Mouse (Mus musculus) c-Kit-positive CD71-positive TER-119-positive erythroid progenitor cells, embryonic 14.5 days (primary cell): Measurements from ENCODE around the gene Spata32.

ENCODE experiments used
- DNase-seq: peaks from one replicate; pipeline ENCODE4 v3.0.0-alpha.2; 2013; ENCODE audit warnings: low spot score

The Spata32 gene

DNA sequence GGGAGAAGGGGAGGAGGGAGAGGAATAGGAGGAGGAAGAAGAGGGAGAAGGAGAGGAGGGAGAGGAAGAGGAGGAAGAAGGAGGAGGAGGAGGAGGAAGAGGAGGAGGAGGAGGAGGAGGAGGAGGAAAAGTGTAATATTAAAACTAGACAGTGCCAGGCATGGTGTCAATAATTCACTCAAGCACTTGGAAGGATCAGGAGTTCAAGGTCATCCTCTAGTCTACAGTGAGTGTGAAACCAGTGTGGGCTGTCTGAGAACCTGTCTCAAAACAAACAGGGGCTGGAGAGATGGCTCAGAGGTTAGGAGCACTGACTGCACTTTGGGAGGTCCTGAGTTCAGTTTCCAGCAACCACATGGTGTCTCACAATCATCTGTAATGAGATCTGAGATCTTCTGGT is 15.9 kb downstream of the Spata32 start:
- no peak for DNase-seq

DNA sequence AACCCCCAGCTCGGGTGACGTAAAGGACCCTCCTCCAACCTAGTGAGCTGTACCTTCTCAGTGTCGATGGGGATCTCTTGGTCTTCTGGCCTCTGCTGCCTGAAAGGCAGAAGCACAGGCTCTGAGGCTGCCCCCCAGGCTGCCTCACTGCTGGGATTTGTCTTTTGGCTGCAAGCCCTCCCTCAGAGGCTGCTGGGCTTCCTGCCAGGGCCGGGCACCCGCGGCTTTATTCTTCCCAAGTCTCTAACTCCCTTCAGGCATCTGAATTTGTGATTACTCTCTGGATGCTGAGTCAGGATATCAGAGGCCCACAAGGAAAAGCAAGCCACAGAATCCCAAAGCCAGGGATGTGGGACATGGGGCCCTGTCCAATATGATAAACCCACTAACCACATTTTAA is 16.6 kb downstream of the Spata32 start:
- no peak for DNase-seq

DNA sequence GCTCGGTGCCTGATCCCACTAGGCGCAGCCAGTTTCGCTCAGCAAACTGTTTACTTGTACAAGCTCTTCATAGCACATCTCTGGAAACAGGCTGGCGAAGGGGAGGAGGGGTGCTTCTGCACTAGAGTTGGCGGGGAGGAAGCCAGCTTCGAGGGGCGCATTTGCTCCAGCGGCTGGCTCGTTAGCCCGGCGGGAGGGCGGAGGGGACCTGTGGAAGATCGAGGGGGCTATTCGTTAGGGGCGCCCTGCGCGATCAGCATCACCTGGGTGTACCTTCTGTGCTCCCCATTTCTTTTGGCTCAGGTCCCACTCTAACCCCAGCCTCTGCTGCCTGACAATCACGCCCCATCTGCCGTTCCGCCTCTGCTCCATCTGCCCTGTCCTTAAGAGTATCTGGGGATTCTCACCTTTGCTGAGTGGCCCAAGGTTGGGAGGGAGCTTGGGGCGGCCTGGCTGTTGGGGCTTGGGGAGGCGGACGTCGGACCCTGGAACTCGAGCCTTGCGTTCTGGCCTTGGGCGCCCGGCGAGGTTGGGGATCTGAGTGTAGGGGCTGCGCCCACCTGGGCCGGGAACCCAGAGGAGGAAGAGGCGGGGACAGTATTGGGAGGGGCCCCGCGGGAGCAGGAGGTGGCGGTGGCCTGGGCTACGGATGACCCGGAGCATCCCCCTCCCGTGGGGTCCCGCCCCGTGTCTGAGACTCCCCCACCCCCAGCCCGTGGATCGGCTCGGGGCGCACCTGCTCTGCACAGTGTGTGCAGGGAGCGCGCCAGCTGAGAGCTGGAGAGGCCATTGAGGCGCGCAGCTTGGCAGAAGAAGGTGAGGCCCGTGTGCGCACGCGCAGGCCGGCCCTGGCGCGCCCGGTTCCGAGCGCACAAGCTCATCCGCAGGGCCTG is 19.1 kb downstream of the Spata32 start:
- no peak for DNase-seq

DNA sequence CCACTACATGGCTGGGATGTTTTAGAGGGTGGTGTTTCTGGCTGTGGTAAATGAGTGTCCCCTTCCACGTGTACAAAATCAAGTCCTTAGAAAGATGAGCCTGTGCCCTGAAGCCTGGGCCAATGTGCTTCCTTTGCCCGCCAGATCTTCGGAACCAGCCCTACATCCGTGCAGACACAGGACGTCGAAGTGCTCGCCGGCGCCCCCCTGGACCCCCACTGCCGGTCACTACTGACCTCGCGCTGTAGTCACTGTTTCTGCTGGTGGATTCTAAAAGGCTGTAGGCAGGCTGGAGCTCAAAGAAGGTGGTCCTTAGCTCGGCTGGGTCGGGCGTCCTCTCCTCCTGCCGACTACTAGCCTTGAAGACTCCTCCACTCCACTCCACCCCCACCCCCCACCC is 19.9 kb downstream of the Spata32 start:
- DNase-seq = no peak

DNA sequence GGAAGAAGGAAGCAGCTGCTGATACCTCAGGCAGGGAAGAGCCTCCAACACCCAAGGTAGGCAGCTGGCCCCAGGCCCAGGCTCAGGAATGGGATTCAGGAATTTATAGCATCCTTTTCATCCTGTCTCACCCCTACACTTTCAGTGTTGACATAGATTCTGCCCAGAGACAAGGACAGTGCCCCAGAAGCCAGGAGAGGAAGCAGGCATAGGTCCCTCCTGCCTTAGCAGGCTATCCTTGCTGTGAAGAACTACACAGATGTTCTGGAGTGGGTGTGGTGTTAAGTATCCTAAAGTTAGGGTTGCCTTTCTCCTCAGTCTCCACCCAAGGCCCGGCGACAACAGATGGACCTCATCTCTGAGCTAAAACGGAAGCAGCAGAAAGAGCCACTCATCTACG is 20.9 kb downstream of the Spata32 start:
- no peak for DNase-seq

DNA sequence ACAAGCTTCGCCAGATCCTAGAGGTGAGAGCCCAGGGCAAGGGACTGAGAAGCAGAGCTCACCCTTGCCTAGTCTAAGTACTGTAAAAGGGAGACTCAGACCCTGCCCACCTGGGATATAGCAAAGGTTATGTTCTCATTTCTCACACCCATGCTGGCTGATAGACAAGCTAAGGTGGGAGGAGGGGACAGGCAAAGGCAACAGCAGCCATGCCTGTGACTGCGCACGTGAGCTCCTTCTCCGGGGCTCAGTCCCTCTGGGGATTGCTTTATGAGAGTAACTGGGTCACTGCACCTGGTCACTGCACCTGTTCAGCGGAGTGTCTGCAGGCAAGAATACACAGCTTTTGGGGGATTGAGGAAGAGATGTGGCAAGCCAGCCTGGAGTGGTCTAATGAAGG is 22.6 kb downstream of the Spata32 start:
- DNase-seq = no peak

DNA sequence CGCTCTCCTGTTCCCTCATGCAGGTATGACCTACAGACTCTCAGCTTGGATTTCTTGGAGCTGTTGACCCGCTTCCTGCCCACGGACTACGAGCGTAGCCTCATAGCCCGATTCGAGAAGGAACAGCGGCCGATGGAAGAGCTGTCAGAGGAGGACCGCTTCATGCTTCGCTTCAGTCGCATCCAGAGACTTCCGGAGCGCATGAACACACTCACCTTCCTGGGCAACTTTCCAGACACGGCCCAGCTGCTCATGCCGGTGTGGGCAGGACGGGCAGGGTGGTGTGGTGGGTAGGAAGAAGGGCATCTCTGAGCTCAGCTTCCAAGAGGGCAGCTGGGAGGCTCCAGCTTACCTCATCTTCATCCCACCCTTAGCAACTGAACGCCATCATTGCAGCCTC is 23.0 kb downstream of the Spata32 start:
- DNase-seq = no peak

DNA sequence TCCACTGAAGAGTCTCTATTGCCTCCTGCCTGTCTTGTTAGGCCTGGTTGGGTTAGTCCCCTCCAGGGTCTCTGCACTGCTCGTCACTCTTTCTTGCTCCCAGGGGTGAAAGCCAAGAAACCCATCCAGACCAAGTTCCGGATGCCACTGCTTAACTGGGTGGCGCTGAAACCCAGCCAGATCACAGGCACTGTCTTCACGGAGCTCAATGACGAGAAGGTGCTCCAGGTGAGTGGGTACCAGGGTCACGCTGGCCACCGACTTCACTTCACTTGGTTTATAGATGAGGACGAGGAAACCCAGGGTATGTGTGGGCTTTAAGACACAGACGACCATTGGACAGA is 24.4 kb downstream of the Spata32 start:
- no peak for DNase-seq

DNA sequence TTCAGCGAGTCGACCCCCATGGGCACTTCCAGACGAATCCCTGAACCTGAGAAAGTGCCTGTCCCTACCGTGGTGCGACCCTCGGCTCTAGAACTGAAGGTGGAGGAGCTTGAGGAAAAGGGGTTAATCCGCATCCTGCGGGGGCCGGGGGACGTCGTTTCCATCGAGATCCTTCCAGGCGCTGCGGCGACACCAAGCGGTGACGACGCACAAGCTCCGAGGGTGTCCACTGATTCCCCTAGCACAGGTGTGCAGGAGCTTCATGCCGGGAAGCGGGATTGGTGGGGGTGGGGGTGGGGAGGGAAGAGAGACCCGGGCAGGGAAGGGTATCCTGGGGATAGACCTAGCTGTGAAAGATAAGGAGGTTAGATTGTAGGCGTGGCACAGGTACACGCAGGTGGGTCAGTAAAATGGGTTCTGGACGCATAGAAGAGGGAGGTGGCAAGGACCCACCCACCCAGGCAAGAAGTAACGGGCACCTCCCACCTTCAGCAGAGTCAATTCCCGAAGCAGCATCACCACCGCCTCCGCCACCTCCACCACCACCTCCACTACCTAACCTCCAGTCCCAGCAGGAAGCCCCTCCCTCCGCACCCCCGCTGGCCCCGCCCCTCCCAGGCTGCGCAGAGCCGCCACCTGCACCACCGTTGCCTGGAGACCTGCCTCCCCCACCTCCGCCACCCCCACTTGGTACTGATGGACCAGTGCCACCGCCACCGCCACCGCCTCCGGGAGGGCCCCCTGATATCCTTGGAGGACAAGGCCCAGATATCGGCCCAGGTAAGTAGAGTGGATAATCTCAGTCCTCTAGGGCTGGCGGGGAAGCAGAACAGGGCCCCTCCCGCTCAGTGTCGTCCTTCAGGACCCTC is 25.0 kb downstream of the Spata32 start:
- DNase-seq = no peak

DNA sequence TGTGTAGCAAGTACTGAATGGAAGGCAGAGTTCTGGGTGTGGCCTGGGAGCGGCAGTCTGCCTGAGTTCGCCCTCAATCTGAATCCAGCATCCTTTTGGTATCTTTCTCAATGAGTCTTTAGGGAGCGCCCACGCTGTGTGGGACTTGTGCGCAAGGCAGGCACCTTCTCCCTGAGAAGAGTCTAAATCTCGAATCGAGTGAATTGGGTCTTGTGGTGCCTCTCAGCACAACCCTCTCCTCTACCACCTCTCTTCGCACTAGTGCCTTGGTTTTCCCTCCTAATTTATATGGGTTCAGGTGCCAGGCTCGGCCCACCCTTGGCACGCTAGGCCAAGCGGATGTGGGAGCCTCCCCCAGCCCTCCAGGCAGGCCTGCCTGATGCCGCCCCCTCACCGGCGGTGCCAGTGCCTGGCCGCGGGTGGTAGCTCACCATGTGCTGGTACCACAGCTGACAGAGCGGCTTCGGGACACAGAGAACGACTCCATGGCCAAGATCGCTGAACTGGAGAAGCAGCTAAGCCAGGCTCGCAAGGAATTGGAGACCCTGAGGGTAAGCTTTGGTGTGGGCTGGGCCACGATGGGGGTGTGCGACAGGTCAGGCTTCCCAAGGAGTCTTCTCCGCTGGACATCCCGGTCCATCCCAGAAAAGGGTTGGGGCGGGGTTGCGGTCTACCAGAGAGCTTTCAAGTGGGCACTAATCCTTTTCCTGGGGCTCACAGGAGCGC is 25.8 kb downstream of the Spata32 start:
- DNase-seq = no peak

DNA sequence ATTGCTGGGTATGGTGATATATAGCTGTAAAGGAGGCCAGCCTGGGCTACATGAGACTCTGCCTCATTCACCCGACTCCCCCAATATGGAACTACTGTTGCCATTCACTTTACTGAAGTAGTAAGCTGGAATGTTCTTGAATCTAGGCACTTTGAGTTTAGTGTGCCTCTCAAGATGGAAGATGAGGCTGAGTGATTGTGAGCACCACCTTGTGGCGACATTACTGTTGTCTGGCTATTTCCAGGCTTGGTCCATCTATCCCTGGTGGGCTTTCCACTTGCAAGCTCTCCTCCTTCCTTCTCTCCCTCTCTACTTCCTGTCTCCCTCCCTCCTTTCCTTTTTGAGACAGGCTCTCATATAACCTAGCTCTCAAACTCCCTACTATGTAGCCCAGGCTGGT is 33.3 kb downstream of the Spata32 start:
- DNase-seq = peak; percentile 23

DNA sequence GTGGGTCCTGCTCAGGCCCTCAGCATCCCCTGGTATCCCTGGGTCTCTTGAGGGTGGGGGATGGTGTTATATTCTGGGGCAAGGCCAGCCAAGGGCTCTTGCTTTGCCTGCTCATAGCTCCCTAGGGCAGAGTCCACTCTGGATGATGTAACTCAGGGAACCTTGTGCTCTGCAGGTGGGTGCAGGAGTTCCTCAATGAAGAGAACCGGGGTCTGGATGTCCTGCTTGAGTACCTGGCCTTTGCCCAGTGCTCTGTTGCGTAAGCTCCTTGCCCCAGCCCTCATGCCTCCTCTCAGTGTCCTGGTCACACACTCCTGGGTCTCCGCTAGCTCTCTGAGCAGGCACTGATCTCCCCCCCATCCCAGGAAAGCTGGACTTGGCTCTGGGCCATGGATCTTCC is 36.3 kb downstream of the Spata32 start:
- DNase-seq = no peak

DNA sequence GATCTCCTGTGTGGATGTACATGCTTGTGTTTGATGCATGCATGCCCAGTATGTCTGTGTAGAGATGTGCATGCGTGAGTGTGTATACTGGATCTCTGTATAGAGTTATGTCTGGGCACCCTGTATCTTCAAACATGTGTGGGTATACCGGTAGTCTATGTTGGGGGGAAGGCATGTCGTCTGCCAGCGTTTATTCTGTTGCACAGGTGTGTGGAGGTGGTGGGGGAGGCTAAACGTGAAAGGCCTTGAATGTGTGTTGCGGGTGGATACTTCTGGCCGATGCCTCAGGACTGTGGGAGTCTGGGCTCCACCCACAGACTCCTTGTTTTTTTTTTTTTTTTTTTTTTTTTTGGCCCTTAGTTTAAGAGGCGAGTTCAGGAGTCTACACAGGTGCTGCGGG is 36.9 kb downstream of the Spata32 start:
- no peak for DNase-seq

DNA sequence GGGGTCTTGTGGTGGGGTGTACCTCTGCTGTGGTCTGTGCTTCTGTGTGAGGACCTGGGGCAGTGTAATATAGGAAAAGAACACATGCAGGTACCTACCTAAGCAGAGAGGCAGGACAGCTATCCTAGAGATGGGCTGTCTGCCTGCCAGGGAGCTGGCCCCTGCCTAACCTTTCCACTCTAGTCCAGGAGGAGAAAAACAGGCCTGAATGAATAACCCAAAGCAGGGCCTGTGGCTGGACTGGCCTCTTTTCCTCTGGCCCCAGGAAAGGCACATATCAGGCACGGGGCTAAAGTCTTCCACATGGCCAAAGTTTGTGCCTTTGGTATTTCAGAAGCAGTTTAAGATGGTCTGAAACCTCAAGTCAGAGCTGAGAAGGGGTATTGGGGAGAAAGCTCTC is 37.8 kb downstream of the Spata32 start:
- no peak for DNase-seq

DNA sequence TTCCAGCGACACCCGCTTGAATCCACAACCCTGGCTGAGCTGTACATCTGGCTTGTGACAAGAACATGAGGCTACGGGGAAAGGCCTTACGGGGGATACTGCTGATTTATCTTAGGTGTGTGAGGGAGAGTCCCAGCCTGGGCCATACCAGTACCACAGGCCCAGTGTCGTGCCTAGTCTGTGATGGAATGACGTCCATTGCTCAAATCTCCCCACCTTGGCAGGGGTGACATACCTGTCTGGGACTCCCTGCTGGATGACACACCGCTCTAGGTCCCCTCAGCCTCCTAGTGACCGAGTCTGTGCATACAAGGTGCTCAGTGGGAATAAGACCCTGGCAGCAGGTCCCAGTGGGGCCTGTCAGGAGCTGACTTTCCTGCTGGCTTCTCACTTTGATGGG is 39.5 kb downstream of the Spata32 start:
- no peak for DNase-seq

DNA sequence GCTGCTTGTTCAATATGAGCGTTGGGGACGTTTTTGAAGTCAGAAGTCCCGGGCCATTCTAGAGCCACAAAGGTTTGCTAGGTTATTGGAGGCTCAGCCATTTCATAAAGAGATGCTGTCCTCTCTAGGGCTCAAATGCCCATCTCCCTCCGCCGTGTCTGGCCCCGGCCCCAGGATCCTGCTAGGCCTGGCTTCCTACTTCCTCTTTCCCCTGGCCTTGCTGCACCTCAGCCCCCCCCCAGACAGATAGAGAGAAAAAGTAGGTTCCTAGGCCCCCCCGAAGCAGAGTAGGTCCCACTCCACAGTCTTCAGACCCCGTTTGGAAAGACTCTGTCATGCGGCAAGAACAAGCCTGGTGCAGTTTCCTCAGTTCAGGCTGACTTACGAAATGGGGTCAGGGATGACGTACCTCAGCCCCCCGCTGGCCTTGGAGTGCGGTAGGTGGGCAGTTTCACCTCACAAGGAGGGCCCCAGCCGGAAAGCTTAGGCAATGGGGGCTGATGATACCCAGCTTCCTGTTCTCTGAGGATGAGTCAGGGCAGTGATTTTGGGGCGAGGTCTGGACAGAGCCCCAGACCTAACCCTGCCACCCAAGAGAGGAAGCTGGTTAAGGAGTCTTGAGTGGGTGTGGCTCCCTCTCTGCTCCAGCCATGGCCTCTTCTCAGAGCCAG is 40.3 kb downstream of the Spata32 start:
- no peak for DNase-seq

DNA sequence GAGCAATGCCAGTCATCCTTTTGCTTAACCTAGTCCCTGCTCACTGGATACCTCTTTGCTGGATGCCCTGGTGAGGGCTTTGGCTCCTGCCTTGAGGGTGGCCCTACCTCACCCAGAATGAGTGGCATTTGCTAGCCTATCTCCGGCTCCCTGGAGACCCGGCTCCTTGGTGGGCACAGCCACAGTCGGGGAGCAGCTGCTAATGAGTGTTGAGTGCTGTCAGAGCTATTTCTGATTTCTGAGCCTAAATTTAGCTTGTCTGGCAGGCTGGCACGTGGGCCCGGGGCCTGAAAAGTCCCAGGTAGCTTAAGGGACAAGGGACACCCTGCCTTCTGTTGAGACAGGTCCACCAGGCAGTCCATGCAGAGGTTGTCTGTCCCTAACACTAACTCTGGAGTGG is 41.0 kb downstream of the Spata32 start:
- no peak for DNase-seq

DNA sequence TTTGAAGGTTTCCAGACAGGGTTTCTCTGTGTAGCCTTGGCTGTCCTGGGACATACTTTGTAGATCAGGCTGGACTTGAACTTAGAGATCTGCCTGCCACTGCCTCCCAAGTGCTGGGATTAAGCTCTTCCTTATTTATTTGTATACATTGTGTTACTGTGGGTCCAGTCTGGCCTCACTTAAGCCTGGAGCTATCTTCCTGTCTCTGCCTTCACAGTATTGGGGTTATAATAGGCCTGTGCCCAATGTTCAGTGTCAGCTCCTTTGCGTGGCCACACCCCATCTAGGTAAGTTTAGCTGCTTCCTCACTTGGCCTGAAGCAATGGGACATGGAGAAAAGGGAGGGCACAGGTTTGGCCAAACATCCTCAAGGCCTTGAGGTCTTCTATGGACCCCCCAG is 41.7 kb downstream of the Spata32 start:
- no peak for DNase-seq

DNA sequence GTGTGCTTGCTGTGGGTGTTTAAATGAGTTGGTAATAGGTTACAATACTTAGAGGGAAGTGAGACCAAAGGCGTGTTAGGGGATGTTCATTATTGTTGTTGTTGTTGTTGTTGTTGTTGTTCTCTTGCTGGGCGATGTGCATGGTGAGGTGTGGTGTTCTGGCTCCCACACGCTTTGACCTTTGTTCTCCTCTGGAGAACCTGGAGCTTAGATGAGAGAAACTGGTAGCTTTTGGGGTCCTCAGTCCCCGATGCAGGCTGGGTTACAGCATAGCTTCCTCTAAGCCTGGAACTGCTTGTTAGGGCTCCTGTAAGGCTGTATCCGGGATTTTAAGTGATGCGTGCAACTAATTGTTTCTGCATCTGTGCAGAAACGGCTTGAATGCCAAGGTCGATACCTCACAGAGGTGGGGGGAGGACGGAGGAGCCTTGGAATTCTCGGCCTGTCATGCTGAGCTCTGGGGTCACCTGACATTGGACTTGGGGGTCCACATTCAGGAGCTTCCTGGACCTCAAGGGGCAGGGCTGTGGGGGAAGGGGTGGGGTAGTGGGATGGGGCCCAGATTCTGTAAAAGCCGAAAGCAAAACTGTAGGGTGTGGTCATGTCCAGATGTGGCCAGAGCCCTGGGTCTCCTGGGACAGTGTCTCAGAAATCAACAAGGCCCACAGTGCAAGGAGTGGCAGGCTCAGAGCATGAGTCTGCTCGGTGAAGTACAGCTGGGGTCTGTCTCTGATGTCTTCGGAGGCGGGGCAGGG is 42.4 kb downstream of the Spata32 start:
- no peak for DNase-seq

DNA sequence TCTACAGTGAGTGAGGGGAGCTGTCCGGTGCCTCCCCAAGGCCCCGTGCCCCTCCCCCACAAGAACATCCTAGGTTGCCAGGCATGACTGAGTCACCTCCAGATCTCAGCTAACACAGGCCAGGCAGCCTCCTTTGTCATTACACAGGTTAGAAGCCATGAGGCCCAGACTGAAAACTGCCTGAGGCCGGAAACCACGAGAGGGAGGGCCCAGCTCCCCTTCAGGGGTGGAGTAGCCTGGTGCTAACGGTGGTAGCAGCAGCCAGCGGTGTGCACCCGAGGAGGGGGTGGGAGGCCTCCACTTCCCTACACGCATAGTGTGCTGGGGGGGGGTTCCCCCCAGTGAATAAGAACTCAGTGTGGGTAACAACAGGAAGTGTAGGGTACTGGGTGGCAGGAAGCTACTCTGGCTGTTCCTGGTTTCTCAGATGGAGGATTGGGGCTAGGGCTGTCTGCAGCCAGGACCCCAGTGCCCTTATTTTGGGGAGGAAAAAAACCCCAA is 43.3 kb downstream of the Spata32 start:
- DNase-seq = no peak

DNA sequence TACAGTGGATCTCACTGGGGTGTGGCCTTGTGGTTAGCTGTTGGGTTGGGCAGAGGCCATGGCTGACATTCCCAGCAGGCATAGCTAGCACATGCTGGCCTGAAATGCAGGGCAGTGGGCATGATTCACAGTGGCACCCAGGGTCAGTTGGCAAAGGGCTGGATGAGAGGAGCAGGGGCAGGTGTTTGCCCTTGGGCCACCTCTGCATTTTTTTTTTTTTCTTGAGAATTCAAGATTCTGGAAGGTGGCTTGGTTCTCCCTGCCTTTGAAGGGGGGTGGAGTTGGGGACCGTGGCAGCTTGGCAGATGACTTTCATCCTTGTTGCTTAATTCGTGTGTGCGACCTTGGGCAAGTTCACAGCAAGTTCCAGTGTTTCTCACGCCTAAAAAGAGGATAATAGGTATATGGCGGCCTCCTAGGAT is 43.8 kb downstream of the Spata32 start:
- no peak for DNase-seq
